Mouse (Mus musculus) adrenal gland, adult 2 months (tissue): ENCODE data around the gene Ift81. TPM values are rescaled to one million over a fixed set of nuclear protein-coding genes. Genes with fewer than 3 reads are reported as not detected.

Experiments
- polyA plus RNA-seq: library from polyadenylated mRNA; depleted of rRNA; stranded (reverse); fragments of >200 nt; gene quantifications from 2 replicates; pipeline ENCODE4 v1.2.3, GENCODE M21; 2012; rRNA removed
- total RNA-seq, 2 experiments: library from RNA; stranded (reverse); gene quantifications; 2 replicates each; pipeline ENCODE4 v1.2.3; 2021

The Ift81 gene
- total and polyA plus RNA-seq, 3 experiments: 2.2 to 15.7 (median 6.5) TPM

Other genes with a start within 250 kb of the Ift81 start
- gene Gpn3, start 242.6 kb downstream of the Ift81 start, total RNA-seq: 10 to 100 TPM; 24.6 to 32.6 TPM
- gene Gpn3, start 242.6 kb downstream of the Ift81 start, polyA plus RNA-seq: 48.0 and 62.7 TPM in 2 replicates
- gene Fam216a, start 242.2 kb downstream of the Ift81 start, total RNA-seq: 10 to 100 TPM; 24.2 to 38.5 TPM
- 24.7 and 27.4 TPM in 2 replicates for gene Fam216a, start 242.2 kb downstream of the Ift81 start, polyA plus RNA-seq
- 100 to 1,000 TPM; 250 to 287 TPM for gene Arpc3, start 222.6 kb downstream of the Ift81 start, total RNA-seq
- 103 and 112 TPM in 2 replicates for gene Arpc3, start 222.6 kb downstream of the Ift81 start, polyA plus RNA-seq
- 10 to 100 TPM; 42.0 to 46.8 TPM for gene Anapc7, start 192.8 kb downstream of the Ift81 start, total RNA-seq
- 41.5 and 42.8 TPM in 2 replicates for gene Anapc7, start 192.8 kb downstream of the Ift81 start, polyA plus RNA-seq
- gene Atp2a2, start 112.3 kb downstream of the Ift81 start, total RNA-seq: 100 to 1,000 TPM; 159 to 186 TPM
- gene Atp2a2, start 112.3 kb downstream of the Ift81 start, polyA plus RNA-seq: 50.5 and 66.8 TPM in 2 replicates
- gene P2rx7, start 29.4 kb upstream of the Ift81 start, total RNA-seq: 1 to 10 TPM; 3.0 to 3.3 TPM
- 3.1 and 5.3 TPM in 2 replicates for gene P2rx7, start 29.4 kb upstream of the Ift81 start, polyA plus RNA-seq
- 10 to 100 TPM; 35.2 to 46.2 TPM for gene P2rx4, start 93.0 kb upstream of the Ift81 start, total RNA-seq
- gene P2rx4, start 93.0 kb upstream of the Ift81 start, polyA plus RNA-seq: 30.3 and 42.5 TPM in 2 replicates
- gene Camkk2, start 164.9 kb upstream of the Ift81 start, total RNA-seq: 10 to 100 TPM; 34.2 to 42.3 TPM
- gene Camkk2, start 164.9 kb upstream of the Ift81 start, polyA plus RNA-seq: 53.4 and 55.5 TPM in 2 replicates
- gene Anapc5, start 206.8 kb upstream of the Ift81 start, total RNA-seq: 100 to 1,000 TPM; 152 to 154 TPM
- 124 and 148 TPM in 2 replicates for gene Anapc5, start 206.8 kb upstream of the Ift81 start, polyA plus RNA-seq
- gene Rnf34, start 235.5 kb upstream of the Ift81 start, total RNA-seq: 10 to 100 TPM; 17.9 to 33.8 TPM
- gene Rnf34, start 235.5 kb upstream of the Ift81 start, polyA plus RNA-seq: 3.7 and 4.4 TPM in 2 replicates